8 mouse cellular contexts compared by ENCODE assay signal in the genomic region with DNA sequence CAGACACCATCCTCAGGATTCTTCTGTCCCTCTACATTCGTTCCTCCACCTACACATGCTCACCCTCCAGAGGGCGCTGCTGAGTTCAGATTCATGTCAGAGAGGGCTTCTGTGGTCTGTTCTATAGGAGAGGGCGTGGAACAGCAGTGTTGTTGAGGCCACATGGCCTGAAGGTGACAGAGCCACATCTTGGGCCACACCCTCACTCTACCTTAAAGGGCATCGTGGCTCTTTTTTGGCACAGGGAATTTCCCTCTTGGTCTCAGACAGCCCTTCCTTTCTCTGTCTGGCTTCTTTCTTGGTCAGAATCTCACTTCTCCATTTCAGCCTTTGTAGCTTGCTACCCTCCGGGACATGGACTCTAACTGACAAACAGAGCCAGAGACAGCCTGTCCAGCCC. TPM values are rescaled to one million over a fixed set of nuclear protein-coding genes. Genes with fewer than 3 reads are reported as not detected.
DNase-seq lines count a peak whose midpoint lies in the region; TF ChIP-seq lines count a peak whose summit lies in the region.

No protein-coding gene starts in this region.

- H3K4me1 ChIP-seq in MEL (ENCODE audit: control insufficient read depth in 1 of 2, insufficient read depth in 2 of 2, low read length in 2 of 2) = no peaks in the 10 kb centered on the region
- H3K4me1 ChIP-seq in liver, adult 2 months (ENCODE audit: control insufficient read depth, insufficient read depth, low read length) = no peaks in the 10 kb centered on the region

- 52% methylated on average over 5 of the region's 5 CpGs for WGBS in liver, adult 2 months

- TF ChIP-seq CTCF in MEL (IDR thresholded peaks at IDR 0.05 in 2 of 3, conservative IDR thresholded peaks at IDR 0.05 in 1 of 3; ENCODE audit: control insufficient read depth in 1 of 3, insufficient read depth in 1 of 3, low read depth in 2 of 3, low read length in 3 of 3, poor library complexity in 1 of 3, severe bottlenecking in 1 of 3) = peak; percentile 83 to 92 (median 83)
- TF ChIP-seq CTCF in liver, adult 2 months (IDR thresholded peaks at IDR 0.05; ENCODE audit: low read depth, low read length) = peak; percentile 76

- no peak for TF ChIP-seq EP300 in MEL (IDR thresholded peaks at IDR 0.05; ENCODE audit: low read depth in 1 of 2, low read length in 2 of 2)

- no peaks in the 10 kb centered on the region for H3K9me3 ChIP-seq in MEL (replicated peaks; ENCODE audit: insufficient read depth, low read length)

- H3K9ac ChIP-seq in MEL (ENCODE audit: control insufficient read depth, low read depth, low read length, poor library complexity, severe bottlenecking) = peak overlapping the region; percentile 43
- H3K9ac ChIP-seq in liver, adult 2 months (ENCODE audit: low read depth, low read length) = no peak overlapping the region

- H3K4me3 ChIP-seq in MEL (ENCODE audit: control insufficient read depth in 1 of 2, insufficient read depth in 1 of 2, low read depth in 2 of 2, low read length in 2 of 2) = peak overlapping the region; percentile 8 to 10; a peak in 3 of 4 replicates
- H3K4me3 ChIP-seq in liver, adult 2 months (ENCODE audit: insufficient read depth, low read depth, low read length) = no peak overlapping the region

- TF ChIP-seq POLR2A in MEL (IDR thresholded peaks at IDR 0.05; ENCODE audit: control insufficient read depth in 1 of 2, insufficient read depth in 1 of 2, low read depth in 1 of 2, low read length in 2 of 2, poor library complexity in 1 of 2) = no peak
- no peak for TF ChIP-seq POLR2A in liver, adult 2 months (IDR thresholded peaks at IDR 0.05; ENCODE audit: extremely low read depth, insufficient read depth, low read length)

- DNase-seq in 3T3-L1 (ENCODE audit: low read depth, low spot score) = peak; percentile 59
- DNase-seq in MEL (ENCODE audit: low read depth, low spot score) = peak; percentile 90
- peak; percentile 71 to 78 for DNase-seq in cerebellum, adult 18-20 months
- DNase-seq in gastrocnemius, adult 18-20 months (ENCODE audit: low spot score) = peak; percentile 86
- DNase-seq in kidney, adult 9 months = peak; percentile 74
- DNase-seq in liver, adult 2 months (ENCODE audit: extremely low read depth, low read depth, low spot score) = no peak
- peak; percentile 25 for DNase-seq in retina, adult 2 months (ENCODE audit: low read depth, low spot score)
- DNase-seq in thymus, postnatal 4 days = peak; percentile 99

- H3K27ac ChIP-seq in MEL (ENCODE audit: control insufficient read depth, low read depth, low read length) = no peak overlapping the region
- H3K27ac ChIP-seq in liver, adult 2 months (replicated peaks; ENCODE audit: insufficient read depth, low read depth, low read length) = no peak overlapping the region

- no peaks in the 10 kb centered on the region for H3K79me2 ChIP-seq in MEL (ENCODE audit: control insufficient read depth, insufficient read depth, low read length, poor library complexity)
- H3K79me2 ChIP-seq in liver, adult 2 months (ENCODE audit: control insufficient read depth, insufficient read depth, low read length) = no peaks in the 10 kb centered on the region

- TF ChIP-seq RAD21 in MEL (IDR thresholded peaks at IDR 0.05; ENCODE audit: low read depth, low read length) = peak; percentile 68

- no peaks in the 10 kb centered on the region for H3K36me3 ChIP-seq in MEL (ENCODE audit: control insufficient read depth in 1 of 2, insufficient read depth in 2 of 2, low read length in 2 of 2)
- no peaks in the 10 kb centered on the region for H3K36me3 ChIP-seq in liver, adult 2 months (ENCODE audit: control insufficient read depth, insufficient read depth, low read length)

- no peaks in the 10 kb centered on the region for H3K27me3 ChIP-seq in MEL (ENCODE audit: control insufficient read depth in 1 of 2, insufficient read depth in 2 of 2, low read length in 2 of 2)
- no peaks in the 10 kb centered on the region for H3K27me3 ChIP-seq in liver, adult 2 months (ENCODE audit: control insufficient read depth, insufficient read depth, low read length)

TF ChIP-seq in MEL, 35 proteins besides CTCF, POLR2A, EP300 and RAD21:
- TF ChIP-seq TBP (IDR thresholded peaks at IDR 0.05; ENCODE audit: low read depth, low read length) (0 out of 2 replicates have a peak, but pooled peaks have one; percentile 12), SIN3A (IDR thresholded peaks at IDR 0.05; ENCODE audit: low read length) (peak; percentile 93), SMC3 (IDR thresholded peaks at IDR 0.05; ENCODE audit: low read depth, low read length) (peak; percentile 98), UBTF (IDR thresholded peaks at IDR 0.05; ENCODE audit: borderline replicate concordance, insufficient read depth, low read depth, low read length) (no peak), ZMIZ1 (IDR thresholded peaks at IDR 0.05; ENCODE audit: low read depth, low read length) (no peak), MAX (IDR thresholded peaks at IDR 0.05; ENCODE audit: low read length) (peak; percentile 91), ZKSCAN1 (IDR thresholded peaks at IDR 0.05; ENCODE audit: low read depth, low read length) (no peak), JUND (IDR thresholded peaks at IDR 0.05; ENCODE audit: low read depth, low read length) (no peak), ETS1 (IDR thresholded peaks at IDR 0.05; ENCODE audit: low read depth, low read length) (0 out of 2 replicates have a peak, but pooled peaks have one; percentile 20), MYC (IDR thresholded peaks at IDR 0.05; ENCODE audit: low read depth, low read length) (peak; percentile 86), MXI1 (IDR thresholded peaks at IDR 0.05; ENCODE audit: low read depth, low read length) (peak; percentile 96), ZC3H11A (IDR thresholded peaks at IDR 0.05; ENCODE audit: low read depth, low read length) (peak; percentile 69)

RNA-seq across cellular contexts. Expression of a gene that starts 43.1 kb away (rescaled TPM):
- 0.78 and 2.2 TPM in 2 replicates for total RNA-seq in MEL (2012; rRNA removed)
- polyA plus RNA-seq in MEL (2012; ENCODE audit: insufficient read depth in 1 of 2, insufficient read length in 2 of 2, low read depth in 1 of 2, low replicate concordance in 2 of 2, missing spikeins in 1 of 2) = 1 to 10 TPM in 1 of 2 experiments, not detected in 1; 2.6 TPM
- total RNA-seq in gastrocnemius, adult 18-20 months (2021) = 10 to 100 TPM; 21.8 to 25.9 TPM
- total RNA-seq in liver, adult 2 months (2014; rRNA removed) = 1.7 and 4.9 TPM in 2 replicates
- 4.9 and 7.7 TPM in 2 replicates for polyA plus RNA-seq in liver, adult 2 months (2012; rRNA removed)
